Mouse (Mus musculus) lung, postnatal 0 days (tissue): Measurements from ENCODE around the gene Focad. TPM values are rescaled to one million over a fixed set of nuclear protein-coding genes. Genes with fewer than 3 reads are reported as not detected.

ENCODE experiments used
- ATAC-seq: fragments of 200-750 bp; cut with Nextera tagmentation; 2 replicates; pipeline ENCODE4 v1.8.0; 2017; ENCODE audit warnings: moderate library complexity
- DNase-seq: peaks from one replicate; pipeline ENCODE4 v3.0.0-alpha.2; 2016; ENCODE audit warnings: low spot score
- H3K27ac ChIP-seq: fragments of 300-500 bp; sonication (generic); 2 replicates; pipeline ENCODE4 v1.5.1; 2014; ENCODE audit warnings: antibody characterized with exemption, mild to moderate bottlenecking, low read length, mixed read lengths
- H3K27me3 ChIP-seq: fragments of 300-500 bp; sonication (generic); replicated peaks from 2 replicates; pipeline ENCODE4 v1.6.1; 2014; ENCODE audit warnings: low read length, mixed read lengths; ENCODE audit not compliant: insufficient read depth
- H3K36me3 ChIP-seq: fragments of 300-500 bp; sonication (generic); 2 replicates; pipeline ENCODE4 v1.6.1; 2014; ENCODE audit warnings: low read length, mixed read lengths; ENCODE audit not compliant: insufficient read depth
- H3K4me1 ChIP-seq: fragments of 300-500 bp; sonication (generic); 2 replicates; pipeline ENCODE4 v1.6.1; 2014; ENCODE audit warnings: antibody characterized with exemption, low read depth, low read length, mixed read lengths; ENCODE audit not compliant: insufficient read depth
- H3K4me2 ChIP-seq: fragments of 300-500 bp; sonication (generic); replicated peaks from 2 replicates; pipeline ENCODE4 v1.6.1; 2014; ENCODE audit warnings: low read depth, mild to moderate bottlenecking, low read length, moderate library complexity, mixed read lengths
- H3K4me3 ChIP-seq: fragments of 300-500 bp; sonication (generic); 2 replicates; pipeline ENCODE4 v1.5.1; 2014; ENCODE audit warnings: low read depth, low read length
- H3K9ac ChIP-seq: fragments of 300-500 bp; sonication (generic); replicated peaks from 2 replicates; pipeline ENCODE4 v1.6.1; 2014; ENCODE audit warnings: low read depth, mild to moderate bottlenecking
- H3K9me3 ChIP-seq: fragments of 300-500 bp; sonication (generic); 2 replicates; pipeline ENCODE4 v1.6.1; 2016; ENCODE audit warnings: low read length, mixed read lengths
- CTCF ChIP-seq: IDR thresholded peaks from 2 replicates; pipeline ENCODE4 v1.5.1; 2016; ENCODE audit warnings: antibody characterized with exemption, mild to moderate bottlenecking
- EP300 ChIP-seq: IDR thresholded peaks from 2 replicates; pipeline ENCODE4 v1.6.1; 2016; ENCODE audit warnings: antibody characterized with exemption, mild to moderate bottlenecking, control low read depth
- WGBS: fragments of 180-500 bp; shearing (Covaris S2); extraction: QIAGEN DNeasy Blood & Tissue Kit; methylation state at CpG from one replicate; pipeline ENCODE4 v1.1.7; 2014; 5-methylcytosine and 5-hydroxymethylcytosine counted together
- polyA plus RNA-seq: library from polyadenylated mRNA; unstranded; fragments of >200 nt; fragmentation: Nextera tagmentation; extraction: Ambion mirVana; gene quantifications from 2 replicates; pipeline ENCODE4 v1.2.1, GENCODE M21; 2015

Focad gene
- polyA plus RNA-seq, 1 experiment from 2014 or later: 6.3 TPM

- 64% methylated on average over 3 of the region's 3 CpGs for WGBS
- Histone ChIP-seq H3K27ac (no peak overlapping the region), H3K9me3 (no peaks in the 10 kb centered on the region), H3K4me1 (no peaks in the 10 kb centered on the region), H3K4me2 (no peak overlapping the region), H3K27me3 (no peaks in the 10 kb centered on the region), H3K4me3 (no peak overlapping the region), H3K9ac (no peak overlapping the region), H3K36me3 (no peaks in the 10 kb centered on the region)
- TF ChIP-seq CTCF (no peak), EP300 (no peak)
- ATAC-seq: no peak
- no peak for DNase-seq
These were observed 220.5 kb downstream of the Focad start for GRCm38 (mm10) chr4:88314898-88315297.

- no peaks in the 10 kb centered on the region for H3K9me3 ChIP-seq
- no peak for TF ChIP-seq EP300
- TF ChIP-seq CTCF: no peak
- no peak overlapping the region for H3K9ac ChIP-seq
- WGBS: 90% methylated on average over 1 of the region's 1 CpGs
- no peaks in the 10 kb centered on the region for H3K27me3 ChIP-seq
- no peak for ATAC-seq
- H3K27ac ChIP-seq: no peak overlapping the region
- H3K4me2 ChIP-seq: no peak overlapping the region
- no peaks in the 10 kb centered on the region for H3K4me1 ChIP-seq
- no peak overlapping the region for H3K4me3 ChIP-seq
- no peak for DNase-seq
- H3K36me3 ChIP-seq: no peaks in the 10 kb centered on the region
These were observed 225.6 kb downstream of the Focad start for GRCm38 (mm10) chr4:88320067-88320466.

- no peak for ATAC-seq
These were observed 231.0 kb downstream of the Focad start for GRCm38 (mm10) chr4:88325392-88325791.

GRCm38 (mm10) chr4:88334533-88334932 lies 240.1 kb downstream of the Focad start:
- no peak overlapping the region for H3K4me3 ChIP-seq
- H3K4me1 ChIP-seq: no peaks in the 10 kb centered on the region
- TF ChIP-seq EP300 (no peak), CTCF (no peak)
- no peaks in the 10 kb centered on the region for H3K36me3 ChIP-seq
- no peak overlapping the region for H3K4me2 ChIP-seq
- no peak overlapping the region for H3K9ac ChIP-seq
- no peaks in the 10 kb centered on the region for H3K9me3 ChIP-seq
- no peak for ATAC-seq
- WGBS: 52% methylated on average over 4 of the region's 4 CpGs
- H3K27ac ChIP-seq: no peak overlapping the region
- no peaks in the 10 kb centered on the region for H3K27me3 ChIP-seq
- no peak for DNase-seq

More at GRCm38 (mm10) chr4:88325392-88325791, 231.0 kb downstream of the Focad start:
- Histone ChIP-seq H3K4me3 (no peak overlapping the region), H3K27ac (no peak overlapping the region), H3K4me1 (no peaks in the 10 kb centered on the region), H3K9me3 (no peaks in the 10 kb centered on the region), H3K9ac (no peak overlapping the region), H3K27me3 (no peaks in the 10 kb centered on the region), H3K4me2 (no peak overlapping the region), H3K36me3 (no peaks in the 10 kb centered on the region)
- TF ChIP-seq CTCF (no peak), EP300 (no peak)
- 85% methylated on average over 5 of the region's 5 CpGs for WGBS
- no peak for DNase-seq

GRCm38 (mm10) chr4:88336753-88337152 lies 242.3 kb downstream of the Focad start:
- no peak for DNase-seq
- no peak overlapping the region for H3K4me2 ChIP-seq
- no peaks in the 10 kb centered on the region for H3K9me3 ChIP-seq
- H3K27ac ChIP-seq: no peak overlapping the region
- no peaks in the 10 kb centered on the region for H3K36me3 ChIP-seq
- H3K9ac ChIP-seq: no peak overlapping the region
- H3K27me3 ChIP-seq: no peaks in the 10 kb centered on the region
- WGBS: 65% methylated on average over 2 of the region's 2 CpGs
- TF ChIP-seq EP300: no peak
- TF ChIP-seq CTCF: no peak
- no peak for ATAC-seq
- H3K4me1 ChIP-seq: no peaks in the 10 kb centered on the region
- no peak overlapping the region for H3K4me3 ChIP-seq

GRCm38 (mm10) chr4:88337365-88337764 lies 242.9 kb downstream of the Focad start:
- H3K4me3 ChIP-seq: no peak overlapping the region
- 20% methylated on average over 2 of the region's 2 CpGs for WGBS
- no peak overlapping the region for H3K27ac ChIP-seq
- no peak for DNase-seq
- no peak for TF ChIP-seq CTCF
- TF ChIP-seq EP300: no peak
- no peaks in the 10 kb centered on the region for H3K9me3 ChIP-seq
- no peaks in the 10 kb centered on the region for H3K27me3 ChIP-seq
- no peak for ATAC-seq
- H3K9ac ChIP-seq: no peak overlapping the region
- no peaks in the 10 kb centered on the region for H3K36me3 ChIP-seq
- no peak overlapping the region for H3K4me2 ChIP-seq
- no peaks in the 10 kb centered on the region for H3K4me1 ChIP-seq

- no peak for DNase-seq
- Histone ChIP-seq H3K4me2 (no peak overlapping the region), H3K4me3 (no peak overlapping the region), H3K27me3 (no peaks in the 10 kb centered on the region), H3K36me3 (no peaks in the 10 kb centered on the region), H3K9ac (no peak overlapping the region), H3K4me1 (no peaks in the 10 kb centered on the region), H3K9me3 (no peaks in the 10 kb centered on the region), H3K27ac (no peak overlapping the region)
- no peak for ATAC-seq
- no peak for TF ChIP-seq EP300
- WGBS: 72% methylated on average over 5 of the region's 5 CpGs
These were observed 243.7 kb downstream of the Focad start for GRCm38 (mm10) chr4:88338130-88338529.
